Mouse (Mus musculus): ENCODE data around the gene Arhgef33. TPM values are rescaled to one million over a fixed set of nuclear protein-coding genes. Genes with fewer than 3 reads are reported as not detected.

The Arhgef33 gene
- polyA plus RNA-seq, 1 experiment, result not detected

GRCm38 (mm10) chr17:80385671-80386070 lies 78.5 kb downstream of the Arhgef33 start:
- H3K4me3 ChIP-seq (ENCODE audit: insufficient read depth, low read depth, low read length), result no peak overlapping the region
- H3K27ac ChIP-seq (replicated peaks; ENCODE audit: low read depth, low read length), result no peak overlapping the region
- no peaks in the 10 kb centered on the region for H3K4me1 ChIP-seq (ENCODE audit: control insufficient read depth, insufficient read depth, insufficient read length, low read length)

- H3K27ac ChIP-seq (replicated peaks; ENCODE audit: low read depth, low read length), result no peak overlapping the region
- no peak overlapping the region for H3K4me3 ChIP-seq (ENCODE audit: insufficient read depth, low read depth, low read length)
- H3K4me1 ChIP-seq (ENCODE audit: control insufficient read depth, insufficient read depth, insufficient read length, low read length), result no peaks in the 10 kb centered on the region
These were observed 82.8 kb downstream of the Arhgef33 start for GRCm38 (mm10) chr17:80390024-80390423.

GRCm38 (mm10) chr17:80391423-80392403 lies 84.5 kb downstream of the Arhgef33 start:
- no peaks in the 10 kb centered on the region for H3K4me1 ChIP-seq (ENCODE audit: control insufficient read depth, insufficient read depth, insufficient read length, low read length)
- no peak overlapping the region for H3K27ac ChIP-seq (replicated peaks; ENCODE audit: low read depth, low read length)
- peak overlapping the region; percentile 64 for H3K4me3 ChIP-seq (ENCODE audit: insufficient read depth, low read depth, low read length)

- H3K4me1 ChIP-seq (ENCODE audit: control insufficient read depth, insufficient read depth, insufficient read length, low read length), result no peaks in the 10 kb centered on the region
- no peak overlapping the region for H3K4me3 ChIP-seq (ENCODE audit: insufficient read depth, low read depth, low read length)
- no peak overlapping the region for H3K27ac ChIP-seq (replicated peaks; ENCODE audit: low read depth, low read length)
These were observed 91.0 kb downstream of the Arhgef33 start for GRCm38 (mm10) chr17:80398243-80398642.

- H3K4me3 ChIP-seq (ENCODE audit: insufficient read depth, low read depth, low read length), result no peak overlapping the region
- no peaks in the 10 kb centered on the region for H3K4me1 ChIP-seq (ENCODE audit: control insufficient read depth, insufficient read depth, insufficient read length, low read length)
- no peak overlapping the region for H3K27ac ChIP-seq (replicated peaks; ENCODE audit: low read depth, low read length)
These were observed 104.0 kb downstream of the Arhgef33 start for GRCm38 (mm10) chr17:80411182-80411581.

GRCm38 (mm10) chr17:80418572-80419210 lies 111.5 kb downstream of the Arhgef33 start:
- Histone ChIP-seq H3K4me1 (ENCODE audit: control insufficient read depth, insufficient read depth, insufficient read length, low read length) (no peaks in the 10 kb centered on the region), H3K27ac (replicated peaks; ENCODE audit: low read depth, low read length) (no peak overlapping the region), H3K4me3 (ENCODE audit: insufficient read depth, low read depth, low read length) (no peak overlapping the region)

- Histone ChIP-seq H3K4me1 (ENCODE audit: control insufficient read depth, insufficient read depth, insufficient read length, low read length) (peaks cover 5% of the 10 kb centered on the region), H3K27ac (replicated peaks; ENCODE audit: low read depth, low read length) (no peak overlapping the region), H3K4me3 (ENCODE audit: insufficient read depth, low read depth, low read length) (no peak overlapping the region)
These were observed 113.8 kb downstream of the Arhgef33 start for GRCm38 (mm10) chr17:80420998-80421397.

GRCm38 (mm10) chr17:80426171-80426570 lies 119.0 kb downstream of the Arhgef33 start:
- Histone ChIP-seq H3K4me1 (ENCODE audit: control insufficient read depth, insufficient read depth, insufficient read length, low read length) (peaks cover 9% of the 10 kb centered on the region), H3K4me3 (ENCODE audit: insufficient read depth, low read depth, low read length) (no peak overlapping the region), H3K27ac (replicated peaks; ENCODE audit: low read depth, low read length) (peak overlapping the region; percentile 89)

- H3K27ac ChIP-seq (replicated peaks; ENCODE audit: low read depth, low read length), result peak overlapping the region; percentile 89
- H3K4me3 ChIP-seq (ENCODE audit: insufficient read depth, low read depth, low read length), result no peak overlapping the region
These were observed 119.7 kb downstream of the Arhgef33 start for GRCm38 (mm10) chr17:80426901-80427300.

GRCm38 (mm10) chr17:80427966-80428365 lies 120.8 kb downstream of the Arhgef33 start:
- Histone ChIP-seq H3K4me3 (ENCODE audit: insufficient read depth, low read depth, low read length) (no peak overlapping the region), H3K4me1 (ENCODE audit: control insufficient read depth, insufficient read depth, insufficient read length, low read length) (peaks cover 9% of the 10 kb centered on the region), H3K27ac (replicated peaks; ENCODE audit: low read depth, low read length) (peak overlapping the region; percentile 89)

More at GRCm38 (mm10) chr17:80426901-80427300, 119.7 kb downstream of the Arhgef33 start:
- peaks cover 9% of the 10 kb centered on the region for H3K4me1 ChIP-seq (ENCODE audit: control insufficient read depth, insufficient read depth, insufficient read length, low read length)

- peaks cover 6% of the 10 kb centered on the region; the same call in 1 of the 2 replicates for H3K4me1 ChIP-seq (ENCODE audit: control insufficient read depth, insufficient read depth, insufficient read length, low read length)
- no peak overlapping the region for H3K4me3 ChIP-seq (ENCODE audit: insufficient read depth, low read depth, low read length)
- H3K27ac ChIP-seq (replicated peaks; ENCODE audit: low read depth, low read length), result peak overlapping the region; percentile 11; the same call in 1 of the 2 replicates
These were observed 124.8 kb downstream of the Arhgef33 start for GRCm38 (mm10) chr17:80431997-80432396.

- peak overlapping the region; percentile 73; the same call in 1 of the 2 replicates for H3K27ac ChIP-seq (replicated peaks; ENCODE audit: low read depth, low read length)
- H3K4me3 ChIP-seq (ENCODE audit: insufficient read depth, low read depth, low read length), result peak overlapping the region; percentile 41; the same call in 1 of the 2 replicates
- 0 out of 2 replicates have a peak, but pooled peaks cover 3% of the 10 kb centered on the region for H3K4me1 ChIP-seq (ENCODE audit: control insufficient read depth, insufficient read depth, insufficient read length, low read length)
These were observed 127.2 kb downstream of the Arhgef33 start for GRCm38 (mm10) chr17:80434430-80434829.

- H3K27ac ChIP-seq (replicated peaks; ENCODE audit: low read depth, low read length), result peak overlapping the region; percentile 16; the same call in 1 of the 2 replicates
- 0 out of 2 replicates have a peak, but pooled peaks cover 3% of the 10 kb centered on the region for H3K4me1 ChIP-seq (ENCODE audit: control insufficient read depth, insufficient read depth, insufficient read length, low read length)
- H3K4me3 ChIP-seq (ENCODE audit: insufficient read depth, low read depth, low read length), result no peak overlapping the region
These were observed 128.5 kb downstream of the Arhgef33 start for GRCm38 (mm10) chr17:80435680-80436079.

GRCm38 (mm10) chr17:80445433-80445832 lies 138.2 kb downstream of the Arhgef33 start:
- no peak overlapping the region for H3K4me3 ChIP-seq (ENCODE audit: insufficient read depth, low read depth, low read length)

GRCm38 (mm10) chr17:80446470-80446869 lies 139.3 kb downstream of the Arhgef33 start:
- Histone ChIP-seq H3K4me3 (ENCODE audit: insufficient read depth, low read depth, low read length) (no peak overlapping the region), H3K4me1 (ENCODE audit: control insufficient read depth, insufficient read depth, insufficient read length, low read length) (no peaks in the 10 kb centered on the region), H3K27ac (replicated peaks; ENCODE audit: low read depth, low read length) (no peak overlapping the region)

More at GRCm38 (mm10) chr17:80445433-80445832, 138.2 kb downstream of the Arhgef33 start:
- Histone ChIP-seq H3K4me1 (ENCODE audit: control insufficient read depth, insufficient read depth, insufficient read length, low read length) (no peaks in the 10 kb centered on the region), H3K27ac (replicated peaks; ENCODE audit: low read depth, low read length) (no peak overlapping the region)

Measured in brown adipose tissue, adult 24 weeks (tissue).